In genomic region chr13:58397651-58398050, GRCm38 (mm10) we compare ENCODE assay signal across 20 mouse cellular contexts. TPM values are rescaled to one million over a fixed set of nuclear protein-coding genes. Genes with fewer than 3 reads are reported as not detected.
DNase-seq lines count a peak whose midpoint lies in the region; ATAC-seq and TF ChIP-seq lines count a peak whose summit lies in the region.
"Had no signal": no experiment of that assay in that cellular context is flagged by ENCODE, and none has a peak within 500 bp of the region (broad histone marks: within the 10 kb centered on the region; RNA-seq: fewer than 3 reads in every experiment).

No protein-coding gene starts in this region.

- peak; percentile 27 for DNase-seq in adrenal gland, postnatal 10 days
- no peak for DNase-seq in adrenal gland, adult 8-10 months
- DNase-seq in left cerebral cortex, postnatal 4 days = peak; percentile 24
- DNase-seq in left cerebral cortex, postnatal 14 days (ENCODE audit: low spot score in 2 of 2) = no peak
- no peak for DNase-seq in G1E (ENCODE audit: low spot score)
- peak; percentile 9 for DNase-seq in naive thymus-derived CD4-positive, alpha-beta T cell, adult 2 months (ENCODE audit: low read depth)
- DNase-seq in lung, postnatal 14 days = no peak
- DNase-seq: cerebellum, adult 11-12 months; cerebellum, adult 9-10 months; cerebellum, postnatal 25 days; forebrain, postnatal 0 days; gastrocnemius, adult 2 months; gastrocnemius, postnatal 25 days; heart, postnatal 4 days had no signal

- intact Hi-C loops in left cerebral cortex, postnatal 4 days (cut with DNase I) = no loop called here
- intact Hi-C loops in left cerebral cortex, postnatal 14 days (cut with DNase I) = no loop called here

- no peak for TF ChIP-seq CTCF in G1E (IDR thresholded peaks at IDR 0.05; ENCODE audit: low read depth, low read length)

- no peak for ATAC-seq in G1E (ENCODE audit: extremely low read depth, insufficient number of reproducible peaks, low FRiP score, poor library complexity, severe bottlenecking)
- ATAC-seq: forebrain, postnatal 0 days; intestine, embryonic 16.5 days had no signal

- no peaks in the 10 kb centered on the region for H3K27me3 ChIP-seq in G1E (ENCODE audit: insufficient read depth, low read length)
- H3K27me3 ChIP-seq: embryonic facial prominence, embryonic 13.5 days; forebrain, embryonic 12.5 days; heart, embryonic 13.5 days; hindbrain, embryonic 12.5 days had no signal

- no peaks in the 10 kb centered on the region for H3K9me3 ChIP-seq in G1E (replicated peaks)
- H3K9me3 ChIP-seq: embryonic facial prominence, embryonic 13.5 days; forebrain, embryonic 12.5 days; heart, embryonic 13.5 days; hindbrain, embryonic 12.5 days had no signal

- peak overlapping the region; percentile 56; the same call in 1 of the 2 replicates for H3K4me3 ChIP-seq in G1E (ENCODE audit: low read depth, low read length)
- H3K4me3 ChIP-seq: embryonic facial prominence, embryonic 13.5 days; forebrain, embryonic 12.5 days; gastrocnemius, adult 2 months; heart, embryonic 13.5 days; hindbrain, embryonic 12.5 days had no signal

- peaks cover 59% of the 10 kb centered on the region for H3K36me3 ChIP-seq in G1E (replicated peaks)

- peaks cover 26% of the 10 kb centered on the region for H3K4me1 ChIP-seq in G1E (ENCODE audit: insufficient read depth, low read depth, low read length)

RNA-seq across cellular contexts. Expression of gene Rmi1, which starts 4.4 kb away (rescaled TPM):
- 10 to 100 TPM; 15.2 to 19.8 TPM for total RNA-seq in adrenal gland, postnatal 10 days (2021)
- total RNA-seq in adrenal gland, adult 8-10 months (2022) = 10 to 100 TPM; 17.8 to 23.5 (median 21.6) TPM
- total RNA-seq in left cerebral cortex, postnatal 4 days (2021) = 10 to 100 TPM; 12.1 to 13.8 TPM
- 10 to 100 TPM; 12.8 to 13.0 TPM for total RNA-seq in left cerebral cortex, postnatal 14 days (2021)
- 161 and 170 TPM in 2 replicates for total RNA-seq in G1E (2014; fragmentation: Nextera tagmentation)
- 74.5 and 95.0 TPM in 2 replicates for total RNA-seq in G1E (2017)
- polyA plus RNA-seq in G1E (2012) = 29.8 and 31.4 TPM in 2 replicates

RNA-seq across cellular contexts. Expression of gene Hnrnpk, which starts 5.5 kb away (rescaled TPM):
- 100 to 1,000 TPM; 858 to 894 TPM for total RNA-seq in adrenal gland, postnatal 10 days (2021)
- total RNA-seq in adrenal gland, adult 8-10 months (2022) = 100 to 1,000 TPM; 695 to 896 (median 793) TPM
- total RNA-seq in left cerebral cortex, postnatal 4 days (2021) = 100 to 1,000 TPM; 907 to 963 TPM
- 100 to 1,000 TPM; 649 to 670 TPM for total RNA-seq in left cerebral cortex, postnatal 14 days (2021)
- 1,619 and 1,730 TPM in 2 replicates for total RNA-seq in G1E (2014; fragmentation: Nextera tagmentation)
- total RNA-seq in G1E (2017) = 2,025 and 2,332 TPM in 2 replicates
- 837 and 1,008 TPM in 2 replicates for polyA plus RNA-seq in G1E (2012)

RNA-seq across cellular contexts. Expression of gene 2210016F16Rik, which starts 12.6 kb away (rescaled TPM):
- 10 to 100 TPM; 26.6 to 27.2 TPM for total RNA-seq in adrenal gland, postnatal 10 days (2021)
- total RNA-seq in adrenal gland, adult 8-10 months (2022) = 10 to 100 TPM; 27.5 to 36.5 (median 31.9) TPM
- 1 to 10 TPM; 7.1 to 8.0 TPM for total RNA-seq in left cerebral cortex, postnatal 4 days (2021)
- 1 to 10 TPM; 4.5 to 5.1 TPM for total RNA-seq in left cerebral cortex, postnatal 14 days (2021)
- 17.1 and 21.5 TPM in 2 replicates for total RNA-seq in G1E (2014; fragmentation: Nextera tagmentation)
- total RNA-seq in G1E (2017) = 19.3 and 22.8 TPM in 2 replicates
- polyA plus RNA-seq in G1E (2012) = 12.7 and 18.1 TPM in 2 replicates

RNA-seq across cellular contexts. Expression of gene Kif27, which starts 38.7 kb away (rescaled TPM):
- 1 to 10 TPM; 1.3 to 1.5 TPM for total RNA-seq in adrenal gland, postnatal 10 days (2021)
- total RNA-seq in adrenal gland, adult 8-10 months (2022) = 1 to 10 TPM in 3 of 4 experiments, under 1 TPM in 1; 0.55 to 3.4 (median 2.0) TPM
- 1 to 10 TPM; 3.3 to 3.8 TPM for total RNA-seq in left cerebral cortex, postnatal 4 days (2021)
- total RNA-seq in left cerebral cortex, postnatal 14 days (2021) = 1 to 10 TPM; 2.6 to 3.3 TPM
- total RNA-seq in G1E (2014; fragmentation: Nextera tagmentation) (not detected in 2 replicates), G1E (2017) (0.05 and 0.06 TPM in 2 replicates)
- not detected in 2 replicates for polyA plus RNA-seq in G1E (2012)
- total RNA-seq: granulocyte monocyte progenitor cell, adult 5-6 weeks had no signal

Comparison
In these comparisons a context has a peak if more than half of its experiments do, and no peak if none do; other contexts are left out.
1. DNase-seq: peak in adrenal gland, postnatal 10 days (single experiment), left cerebral cortex, postnatal 4 days (single experiment) and naive thymus-derived CD4-positive, alpha-beta T cell, adult 2 months (single experiment); none in adrenal gland, adult 8-10 months (single experiment), left cerebral cortex, postnatal 14 days (0 of 2), G1E (single experiment) and lung, postnatal 14 days (single experiment).